Mouse (Mus musculus): ENCODE results near the gene Prdm10. TPM values are rescaled to one million over a fixed set of nuclear protein-coding genes. Genes with fewer than 3 reads are reported as not detected.

Prdm10 gene
- polyA plus RNA-seq, 1 experiment from 2014 or later: 5.4 TPM

- no peak overlapping the region for H3K4me3 ChIP-seq (replicated peaks)
- WGBS: 77% methylated on average over 14 of the region's 14 CpGs
- no peak overlapping the region for H3K4me2 ChIP-seq (replicated peaks)
- ATAC-seq (ENCODE audit: insufficient number of reproducible peaks, low FRiP score, low TSS enrichment, low read depth): peak; percentile 59
- H3K9me3 ChIP-seq (replicated peaks): no peaks in the 10 kb centered on the region
- H3K9ac ChIP-seq: no peak overlapping the region
- H3K27me3 ChIP-seq: no peaks in the 10 kb centered on the region
- H3K4me1 ChIP-seq: 0 out of 2 replicates have a peak, but pooled peaks cover 3% of the 10 kb centered on the region
- H3K36me3 ChIP-seq: peaks cover 4% of the 10 kb centered on the region; the same call in 1 of the 2 replicates
- H3K27ac ChIP-seq (replicated peaks): no peak overlapping the region
Measured at GRCm38 (mm10) chr9:31290201-31290862, 10.0 kb downstream of the Prdm10 start.

- H3K4me3 ChIP-seq (replicated peaks): no peak overlapping the region
- no peak overlapping the region for H3K9ac ChIP-seq
- H3K27ac ChIP-seq (replicated peaks): no peak overlapping the region
- no peaks in the 10 kb centered on the region for H3K36me3 ChIP-seq
- peaks cover 9% of the 10 kb centered on the region; the same call in 1 of the 2 replicates for H3K4me1 ChIP-seq
- H3K4me2 ChIP-seq (replicated peaks): no peak overlapping the region
- WGBS: 81% methylated on average over 4 of the region's 4 CpGs
- no peak for ATAC-seq (ENCODE audit: insufficient number of reproducible peaks, low FRiP score, low TSS enrichment, low read depth)
- H3K9me3 ChIP-seq (replicated peaks): no peaks in the 10 kb centered on the region
- no peaks in the 10 kb centered on the region for H3K27me3 ChIP-seq
Measured at GRCm38 (mm10) chr9:31291978-31292377, 11.6 kb downstream of the Prdm10 start.

- no peak for ATAC-seq (ENCODE audit: insufficient number of reproducible peaks, low FRiP score, low TSS enrichment, low read depth)
- WGBS: 69% methylated on average over 2 of the region's 2 CpGs
Measured at GRCm38 (mm10) chr9:31293208-31293607, 12.9 kb downstream of the Prdm10 start.

GRCm38 (mm10) chr9:31295311-31295710 is 15.0 kb downstream of the Prdm10 start:
- H3K27me3 ChIP-seq: no peaks in the 10 kb centered on the region
- no peaks in the 10 kb centered on the region for H3K36me3 ChIP-seq
- H3K9ac ChIP-seq: no peak overlapping the region
- WGBS: 63% methylated on average over 2 of the region's 2 CpGs
- no peak overlapping the region for H3K4me2 ChIP-seq (replicated peaks)
- no peak overlapping the region for H3K27ac ChIP-seq (replicated peaks)
- ATAC-seq (ENCODE audit: insufficient number of reproducible peaks, low FRiP score, low TSS enrichment, low read depth): no peak
- H3K4me1 ChIP-seq: peaks cover 9% of the 10 kb centered on the region; the same call in 1 of the 2 replicates
- no peaks in the 10 kb centered on the region for H3K9me3 ChIP-seq (replicated peaks)
- no peak overlapping the region for H3K4me3 ChIP-seq (replicated peaks)

More at GRCm38 (mm10) chr9:31293208-31293607, 12.9 kb downstream of the Prdm10 start:
- no peaks in the 10 kb centered on the region for H3K27me3 ChIP-seq
- peaks cover 9% of the 10 kb centered on the region; the same call in 1 of the 2 replicates for H3K4me1 ChIP-seq
- H3K9me3 ChIP-seq (replicated peaks): no peaks in the 10 kb centered on the region
- H3K9ac ChIP-seq: no peak overlapping the region
- H3K4me2 ChIP-seq (replicated peaks): no peak overlapping the region
- H3K27ac ChIP-seq (replicated peaks): no peak overlapping the region
- no peak overlapping the region for H3K4me3 ChIP-seq (replicated peaks)
- H3K36me3 ChIP-seq: no peaks in the 10 kb centered on the region

GRCm38 (mm10) chr9:31296293-31296692 is 16.0 kb downstream of the Prdm10 start:
- no peaks in the 10 kb centered on the region for H3K36me3 ChIP-seq
- no peaks in the 10 kb centered on the region for H3K27me3 ChIP-seq
- WGBS: 83% methylated on average over 3 of the region's 3 CpGs
- no peaks in the 10 kb centered on the region for H3K9me3 ChIP-seq (replicated peaks)
- ATAC-seq (ENCODE audit: insufficient number of reproducible peaks, low FRiP score, low TSS enrichment, low read depth): no peak
- no peak overlapping the region for H3K4me3 ChIP-seq (replicated peaks)
- no peak overlapping the region for H3K27ac ChIP-seq (replicated peaks)
- peaks cover 9% of the 10 kb centered on the region; the same call in 1 of the 2 replicates for H3K4me1 ChIP-seq
- H3K9ac ChIP-seq: no peak overlapping the region
- no peak overlapping the region for H3K4me2 ChIP-seq (replicated peaks)

GRCm38 (mm10) chr9:31298751-31299150 is 18.4 kb downstream of the Prdm10 start:
- no peak for ATAC-seq (ENCODE audit: insufficient number of reproducible peaks, low FRiP score, low TSS enrichment, low read depth)
- no peak overlapping the region for H3K4me2 ChIP-seq (replicated peaks)
- 80% methylated on average over 6 of the region's 6 CpGs for WGBS

GRCm38 (mm10) chr9:31300525-31300924 is 20.2 kb downstream of the Prdm10 start:
- Histone ChIP-seq H3K9me3 (replicated peaks) (no peaks in the 10 kb centered on the region), H3K4me3 (replicated peaks) (no peak overlapping the region), H3K9ac (no peak overlapping the region), H3K27me3 (no peaks in the 10 kb centered on the region), H3K4me1 (peaks cover 10% of the 10 kb centered on the region; the same call in 1 of the 2 replicates), H3K4me2 (replicated peaks) (no peak overlapping the region), H3K36me3 (no peaks in the 10 kb centered on the region), H3K27ac (replicated peaks) (no peak overlapping the region)
- 75% methylated on average over 5 of the region's 5 CpGs for WGBS
- no peak for ATAC-seq (ENCODE audit: insufficient number of reproducible peaks, low FRiP score, low TSS enrichment, low read depth)

More at GRCm38 (mm10) chr9:31298751-31299150, 18.4 kb downstream of the Prdm10 start:
- H3K9me3 ChIP-seq (replicated peaks): no peaks in the 10 kb centered on the region
- H3K9ac ChIP-seq: no peak overlapping the region
- H3K4me3 ChIP-seq (replicated peaks): no peak overlapping the region
- H3K4me1 ChIP-seq: peaks cover 9% of the 10 kb centered on the region; the same call in 1 of the 2 replicates
- no peaks in the 10 kb centered on the region for H3K27me3 ChIP-seq
- H3K27ac ChIP-seq (replicated peaks): no peak overlapping the region
- no peaks in the 10 kb centered on the region for H3K36me3 ChIP-seq

GRCm38 (mm10) chr9:31301107-31301506 is 20.8 kb downstream of the Prdm10 start:
- Histone ChIP-seq H3K4me2 (replicated peaks) (no peak overlapping the region), H3K27me3 (no peaks in the 10 kb centered on the region), H3K4me3 (replicated peaks) (no peak overlapping the region), H3K36me3 (no peaks in the 10 kb centered on the region), H3K27ac (replicated peaks) (no peak overlapping the region; the same call in 1 of the 2 replicates), H3K9me3 (replicated peaks) (no peaks in the 10 kb centered on the region), H3K4me1 (0 out of 2 replicates have a peak, but pooled peaks cover 7% of the 10 kb centered on the region), H3K9ac (no peak overlapping the region)
- no peak for ATAC-seq (ENCODE audit: insufficient number of reproducible peaks, low FRiP score, low TSS enrichment, low read depth)
- 69% methylated on average over 5 of the region's 5 CpGs for WGBS

- no peak overlapping the region; the same call in 1 of the 2 replicates for H3K27ac ChIP-seq (replicated peaks)
- H3K36me3 ChIP-seq: no peaks in the 10 kb centered on the region
- H3K4me2 ChIP-seq (replicated peaks): no peak overlapping the region
- H3K9ac ChIP-seq: no peak overlapping the region
- H3K27me3 ChIP-seq: no peaks in the 10 kb centered on the region
- no peaks in the 10 kb centered on the region for H3K9me3 ChIP-seq (replicated peaks)
- H3K4me3 ChIP-seq (replicated peaks): no peak overlapping the region
- ATAC-seq (ENCODE audit: insufficient number of reproducible peaks, low FRiP score, low TSS enrichment, low read depth): no peak
- 0 out of 2 replicates have a peak, but pooled peaks cover 4% of the 10 kb centered on the region for H3K4me1 ChIP-seq
- WGBS: 70% methylated on average over 5 of the region's 5 CpGs
Measured at GRCm38 (mm10) chr9:31301526-31302311, 21.4 kb downstream of the Prdm10 start.

- no peaks in the 10 kb centered on the region for H3K9me3 ChIP-seq (replicated peaks)
Measured at GRCm38 (mm10) chr9:31304358-31304757, 24.0 kb downstream of the Prdm10 start.

GRCm38 (mm10) chr9:31305117-31305516 is 24.8 kb downstream of the Prdm10 start:
- H3K4me3 ChIP-seq (replicated peaks): no peak overlapping the region
- no peak overlapping the region for H3K4me2 ChIP-seq (replicated peaks)
- 80% methylated on average over 5 of the region's 5 CpGs for WGBS
- 0 out of 2 replicates have a peak, but pooled peaks cover 4% of the 10 kb centered on the region for H3K4me1 ChIP-seq
- no peaks in the 10 kb centered on the region for H3K27me3 ChIP-seq
- ATAC-seq (ENCODE audit: insufficient number of reproducible peaks, low FRiP score, low TSS enrichment, low read depth): no peak
- no peaks in the 10 kb centered on the region for H3K9me3 ChIP-seq (replicated peaks)
- H3K9ac ChIP-seq: no peak overlapping the region
- no peak overlapping the region for H3K27ac ChIP-seq (replicated peaks)
- no peaks in the 10 kb centered on the region for H3K36me3 ChIP-seq

More at GRCm38 (mm10) chr9:31304358-31304757, 24.0 kb downstream of the Prdm10 start:
- no peaks in the 10 kb centered on the region for H3K36me3 ChIP-seq
- no peak overlapping the region for H3K27ac ChIP-seq (replicated peaks)
- 0 out of 2 replicates have a peak, but pooled peaks cover 4% of the 10 kb centered on the region for H3K4me1 ChIP-seq
- no peak overlapping the region for H3K9ac ChIP-seq
- WGBS: 66% methylated on average over 3 of the region's 3 CpGs
- H3K4me3 ChIP-seq (replicated peaks): no peak overlapping the region
- ATAC-seq (ENCODE audit: insufficient number of reproducible peaks, low FRiP score, low TSS enrichment, low read depth): no peak
- H3K4me2 ChIP-seq (replicated peaks): no peak overlapping the region
- no peaks in the 10 kb centered on the region for H3K27me3 ChIP-seq
